Mouse (Mus musculus) mature B cell (primary cell): ENCODE data around the gene Ptrhd1.

Source experiments
- in situ Hi-C: fragments of 300-500 bp; cut with MboI; formaldehyde crosslinking; loops from 2 replicates; pipeline ENCODE4 v1.14.3; 2019

Ptrhd1 gene

DNA sequence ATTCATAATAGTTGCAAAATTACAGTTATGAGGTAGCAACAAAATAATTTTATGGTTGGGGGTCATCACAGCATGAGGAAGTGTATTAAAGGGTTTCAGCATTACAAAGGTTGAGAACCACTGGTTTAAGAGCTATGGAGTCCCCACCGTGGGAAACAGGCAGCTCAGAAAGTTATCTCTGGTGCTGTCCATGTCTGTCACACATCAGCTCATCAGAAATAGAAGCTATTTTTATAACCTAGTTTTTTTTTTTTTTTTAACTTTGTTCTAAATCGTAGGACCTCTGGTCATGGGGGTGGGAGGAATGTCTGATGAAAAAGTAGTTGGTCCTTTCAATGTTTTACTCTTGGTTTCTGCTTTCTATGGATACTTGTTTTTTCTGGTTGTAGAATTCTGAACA is 10.0 kb downstream of the Ptrhd1 start:
- in situ Hi-C loops: no loop called here

DNA sequence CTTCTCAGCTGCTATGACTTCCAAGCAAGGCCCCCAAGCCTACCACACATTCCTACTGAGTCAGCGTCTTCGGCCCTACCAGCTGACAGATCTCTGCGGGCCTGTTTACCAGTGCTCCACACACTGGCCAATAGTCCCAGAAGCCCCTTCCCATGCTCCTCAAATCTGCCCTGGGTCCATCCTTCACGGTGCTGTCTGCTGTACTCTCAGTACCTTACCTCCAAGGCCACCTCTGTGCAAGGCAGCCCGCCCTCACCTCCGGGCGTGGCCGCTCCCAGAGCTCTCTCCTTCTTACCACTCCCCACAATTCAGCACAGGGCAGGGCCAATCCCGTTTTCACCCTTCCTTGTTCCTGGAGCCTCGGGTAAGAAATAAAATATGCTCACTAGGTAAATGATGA is 11.9 kb downstream of the Ptrhd1 start:
- in situ Hi-C loops: no loop called here

DNA sequence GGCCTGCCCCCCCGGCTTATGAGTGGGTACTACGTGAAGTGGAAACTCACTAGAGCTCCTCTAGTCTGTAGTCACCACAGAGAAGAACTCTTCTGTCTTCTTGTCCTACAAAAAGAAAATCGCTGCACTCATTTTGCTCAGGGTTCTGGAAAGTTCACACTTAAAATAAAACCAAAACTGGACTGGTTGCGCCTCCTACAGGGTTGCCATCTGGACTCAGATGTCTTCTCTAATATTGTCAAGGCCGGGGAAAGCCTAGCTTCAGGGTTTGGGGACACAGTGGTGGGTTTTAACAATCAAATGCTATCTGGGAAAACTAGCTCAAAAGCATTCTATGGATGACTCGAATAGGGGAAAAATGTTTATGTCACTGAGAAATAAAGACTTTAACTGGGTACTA is 16.0 kb downstream of the Ptrhd1 start:
- in situ Hi-C loops: no loop called here

DNA sequence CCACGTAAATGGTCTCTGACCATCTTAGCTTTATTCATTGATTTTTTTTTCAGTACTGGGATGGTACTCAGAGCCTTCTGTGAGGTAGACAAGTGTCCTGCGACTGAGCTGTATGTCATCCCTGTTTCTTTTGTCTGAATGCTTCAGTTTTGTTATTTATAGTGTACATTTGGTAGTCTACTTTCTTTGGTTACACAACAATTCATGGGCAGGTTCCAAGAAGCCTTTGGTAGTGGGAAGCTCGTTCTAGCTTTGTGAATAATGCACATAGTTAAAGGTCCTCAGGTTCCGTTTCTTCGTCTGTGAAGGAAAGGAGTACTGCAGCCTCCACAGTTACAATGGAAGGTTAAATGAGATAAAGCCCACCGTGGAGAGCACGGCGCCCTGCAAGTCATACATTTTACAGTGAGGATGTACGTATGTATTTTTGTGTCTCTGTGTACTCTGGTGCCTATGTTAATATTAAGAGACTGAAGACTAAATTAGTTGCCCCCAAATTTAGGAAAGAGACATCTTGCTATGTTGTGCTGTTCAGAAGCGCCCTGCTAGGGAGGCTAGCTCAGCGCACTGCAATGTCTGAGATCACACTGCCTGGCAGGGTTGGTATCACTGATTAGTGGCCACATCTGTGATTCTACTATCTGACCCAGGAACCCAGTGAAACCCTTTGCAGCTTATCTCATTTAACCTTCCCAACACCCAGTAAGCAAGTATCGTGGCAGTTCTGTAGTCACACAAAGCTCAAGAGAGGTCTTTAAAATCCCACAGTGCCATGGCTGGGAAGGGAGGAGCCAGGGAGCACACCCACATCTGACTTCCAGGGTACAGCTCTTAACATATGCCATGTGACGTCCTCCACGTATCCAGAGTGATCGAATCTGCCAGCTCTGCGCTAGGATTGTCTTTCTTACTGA is 19.2 kb downstream of the Ptrhd1 start:
- in situ Hi-C loops: no loop called here

DNA sequence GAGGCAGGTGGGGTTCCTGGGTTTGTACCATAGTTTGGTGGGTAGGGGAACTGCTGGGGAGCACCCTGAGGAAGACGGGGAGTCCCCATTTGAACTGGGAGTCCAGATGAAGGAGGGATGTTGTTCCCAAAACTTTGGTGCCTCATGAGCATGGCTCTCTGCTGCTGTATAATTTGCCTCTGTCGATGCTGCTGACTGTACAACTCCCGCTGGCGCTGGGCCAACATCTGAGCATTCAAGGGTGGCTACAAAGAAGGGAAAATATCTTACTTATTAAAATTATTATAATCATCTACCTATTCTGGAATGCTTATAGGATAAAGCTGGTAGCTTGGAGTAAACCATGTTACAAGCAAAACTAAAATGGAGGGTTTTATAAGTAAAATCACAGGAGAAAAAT is 33.9 kb downstream of the Ptrhd1 start:
- in situ Hi-C loops: no loop called here

DNA sequence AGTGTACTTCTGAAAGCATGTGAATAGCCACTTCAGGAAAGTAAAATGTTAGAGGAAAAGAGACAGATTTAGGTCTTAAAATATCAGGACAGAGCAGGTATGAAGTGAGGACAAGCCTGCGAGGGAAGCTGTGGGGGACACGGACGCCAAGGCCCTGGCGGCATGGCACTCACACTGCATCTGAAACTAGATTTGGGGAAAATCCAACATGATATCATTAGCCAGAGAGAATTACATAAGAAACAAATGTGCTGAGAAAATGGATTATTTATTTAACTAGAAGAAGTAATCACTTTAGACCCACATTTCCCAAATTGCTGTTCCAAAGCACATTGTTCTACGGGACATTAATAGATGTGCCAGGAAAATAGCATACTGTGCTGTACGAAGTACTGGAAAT is 37.3 kb downstream of the Ptrhd1 start:
- in situ Hi-C loops: no loop called here

DNA sequence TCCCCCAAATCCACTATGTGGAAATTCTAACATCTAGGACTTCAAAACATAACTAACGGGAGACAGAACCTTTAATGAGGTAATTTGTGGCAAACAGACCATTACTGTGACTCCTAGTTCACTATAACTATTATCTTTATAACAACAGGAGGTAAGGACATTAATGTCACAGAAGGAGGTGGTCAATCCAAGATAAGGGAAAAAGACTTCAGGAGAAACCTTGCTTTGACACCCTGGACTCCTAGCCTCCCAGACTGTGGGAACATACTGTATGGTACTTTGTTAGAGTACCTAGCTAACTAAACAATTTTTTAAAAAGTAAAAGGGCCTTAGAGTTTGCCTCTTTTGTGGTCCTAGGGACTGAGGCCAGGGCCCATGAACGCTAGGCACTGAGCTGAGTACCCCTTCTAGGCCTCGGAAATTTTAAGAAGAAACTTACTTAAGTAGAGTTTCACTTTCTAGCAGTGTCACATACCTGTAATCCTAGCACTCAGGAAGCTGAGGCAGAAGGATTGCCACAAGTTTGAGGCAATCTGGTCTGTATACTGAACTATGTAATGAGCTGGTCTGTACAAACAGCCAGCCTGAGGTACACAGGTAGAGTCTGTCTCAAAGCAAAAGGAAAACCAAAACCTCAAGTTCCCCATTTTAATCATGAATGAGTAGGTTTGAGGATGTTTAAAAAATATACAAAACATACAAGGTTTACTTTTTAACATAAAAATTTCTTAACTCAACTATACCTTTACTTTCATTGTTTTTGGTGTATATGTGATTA is 45.3 kb downstream of the Ptrhd1 start:
- in situ Hi-C loops: no loop called here

DNA sequence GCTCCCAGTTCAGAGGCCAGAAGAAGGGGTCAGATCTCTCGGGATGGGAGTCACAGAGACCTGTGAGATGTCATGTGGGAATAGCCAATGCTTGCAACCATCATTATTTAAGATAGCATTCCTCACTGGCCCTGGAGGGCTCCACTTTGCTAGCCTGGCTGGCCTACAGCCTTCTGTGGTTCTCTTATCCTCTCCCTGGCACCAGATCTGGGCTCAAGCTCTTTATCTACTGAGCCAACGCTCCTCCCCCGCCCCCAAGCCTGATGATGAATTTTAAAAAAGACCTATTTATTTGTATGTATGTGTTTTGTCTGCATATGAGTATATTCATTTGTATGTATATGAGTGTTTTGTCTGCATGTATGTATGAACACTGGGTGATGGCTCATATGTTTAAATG is 46.1 kb downstream of the Ptrhd1 start:
- in situ Hi-C loops: no loop called here

DNA sequence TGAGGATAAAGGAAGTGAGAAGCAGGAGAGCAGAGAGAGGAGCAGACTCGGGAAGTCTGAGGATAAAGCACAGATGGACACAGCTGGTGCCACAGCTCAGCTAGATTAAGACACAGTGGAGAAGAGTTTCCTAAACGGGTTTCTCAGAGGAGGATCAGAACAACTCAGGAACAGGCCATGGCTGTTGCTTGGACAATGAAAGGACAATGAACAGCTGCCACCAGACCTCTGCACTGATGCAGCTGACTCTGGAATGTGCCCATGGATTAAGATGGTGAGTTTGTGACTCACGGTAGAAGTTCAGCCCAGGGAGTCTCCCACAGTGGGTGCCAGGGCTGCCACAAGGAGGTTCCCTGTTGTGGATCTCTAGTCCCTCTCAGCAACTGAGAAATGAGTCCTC is 51.4 kb downstream of the Ptrhd1 start:
- in situ Hi-C loops: no loop called here
